Mouse (Mus musculus) MEL (cell line): ENCODE measurements at regions not wholly inside any gene's neighbourhood (a gene's known extent, or its start where the extent isn't known, plus 50 kb on each side); places are given as distances from the start of the nearest gene placed in this dataset.

ENCODE experiments used
- CTCF ChIP-seq, 3 experiments: IDR thresholded peaks in 2 of 3; conservative IDR thresholded peaks in 1 of 3; 2 replicates each; pipeline ENCODE4 v1.5.1; 2011 to 2012; ENCODE audit warnings: low read length in 3 of 3, low read depth in 2 of 3, mild to moderate bottlenecking in 2 of 3, improper control_type of control experiment in 1 of 3, inconsistent platforms in 1 of 3, mixed read lengths in 1 of 3, moderate library complexity in 1 of 3; ENCODE audit not compliant: control insufficient read depth in 1 of 3, insufficient read depth in 1 of 3, poor library complexity in 1 of 3, severe bottlenecking in 1 of 3
- EP300 ChIP-seq, 2 experiments: IDR thresholded peaks; 2 replicates each; pipeline ENCODE4 v1.6.1; 2011; ENCODE audit warnings: improper control_type of control experiment in 2 of 2, low read length in 2 of 2, low read depth in 1 of 2, mild to moderate bottlenecking in 1 of 2
- MAZ ChIP-seq: IDR thresholded peaks from 2 replicates; pipeline ENCODE4 v1.6.1; 2012; ENCODE audit warnings: low read depth, mild to moderate bottlenecking, inconsistent platforms, low read length, improper control_type of control experiment
- POLR2A ChIP-seq, 2 experiments: IDR thresholded peaks; 2 replicates each; pipeline ENCODE4 v1.6.1; 2011 to 2012; ENCODE audit warnings: low read length in 2 of 2, mild to moderate bottlenecking in 2 of 2, control low read depth in 1 of 2, improper control_type of control experiment in 1 of 2, low read depth in 1 of 2, moderate library complexity in 1 of 2; ENCODE audit not compliant: control insufficient read depth in 1 of 2, insufficient read depth in 1 of 2, poor library complexity in 1 of 2
- POLR2AphosphoS2 ChIP-seq: IDR thresholded peaks from 2 replicates; pipeline ENCODE4 v1.6.1; 2011; ENCODE audit warnings: low read length, improper control_type of control experiment
- ZNF384 ChIP-seq: IDR thresholded peaks from 2 replicates; pipeline ENCODE4 v1.6.1; 2012; ENCODE audit warnings: low read depth, mild to moderate bottlenecking, inconsistent platforms, low read length, improper control_type of control experiment

- TF ChIP-seq CTCF (IDR thresholded peaks at IDR 0.05 in 2 of 3, conservative IDR thresholded peaks at IDR 0.05 in 1 of 3; ENCODE audit: control insufficient read depth in 1 of 3, insufficient read depth in 1 of 3, low read depth in 2 of 3, low read length in 3 of 3, poor library complexity in 1 of 3, severe bottlenecking in 1 of 3), result no peak
- TF ChIP-seq POLR2A (IDR thresholded peaks at IDR 0.05; ENCODE audit: control insufficient read depth in 1 of 2, insufficient read depth in 1 of 2, low read depth in 1 of 2, low read length in 2 of 2, poor library complexity in 1 of 2), result no peak
- TF ChIP-seq EP300 (IDR thresholded peaks at IDR 0.05; ENCODE audit: low read depth in 1 of 2, low read length in 2 of 2), result no peak
- no peak for TF ChIP-seq POLR2AphosphoS2
- no peak for TF ChIP-seq ZNF384
- no peak for TF ChIP-seq MAZ
Measured at GRCm38 (mm10) chr12:26184701-26185460, 230.2 kb downstream of the Rnf144a start.
